Mouse (Mus musculus) heart, postnatal 0 days (tissue): Measurements from ENCODE around the gene Atg7. TPM values are rescaled to one million over a fixed set of nuclear protein-coding genes. Genes with fewer than 3 reads are reported as not detected.

ENCODE experiments used
- ATAC-seq: fragments of 200-750 bp; cut with Nextera tagmentation; 2 replicates; pipeline ENCODE4 v1.8.0; 2017; ENCODE audit warnings: low read depth, moderate number of reproducible peaks, moderate library complexity; ENCODE audit not compliant: insufficient read depth
- DNase-seq: peaks from one replicate; pipeline ENCODE4 v3.0.0-alpha.2; 2016; ENCODE audit warnings: low spot score
- H3K27ac ChIP-seq: fragments of 300-500 bp; sonication (generic); 2 replicates; pipeline ENCODE4 v1.5.1; 2014; ENCODE audit warnings: low read depth, mild to moderate bottlenecking
- H3K27me3 ChIP-seq: fragments of 300-500 bp; sonication (generic); 2 replicates; pipeline ENCODE4 v1.6.1; 2014; ENCODE audit warnings: low read length, mixed read lengths; ENCODE audit not compliant: control insufficient read depth, insufficient read depth
- H3K36me3 ChIP-seq: fragments of 300-500 bp; sonication (generic); replicated peaks from 2 replicates; pipeline ENCODE4 v1.6.1; 2014; ENCODE audit warnings: low read length, mixed read lengths; ENCODE audit not compliant: control insufficient read depth, insufficient read depth
- H3K4me1 ChIP-seq: fragments of 300-500 bp; sonication (generic); 2 replicates; pipeline ENCODE4 v1.6.1; 2014; ENCODE audit warnings: antibody characterized with exemption; ENCODE audit not compliant: control insufficient read depth, insufficient read depth
- H3K4me2 ChIP-seq: fragments of 300-500 bp; sonication (generic); 2 replicates; pipeline ENCODE4 v1.6.1; 2014; ENCODE audit warnings: low read depth, mild to moderate bottlenecking, low read length, moderate library complexity
- H3K4me3 ChIP-seq: fragments of 300-500 bp; sonication (generic); 2 replicates; pipeline ENCODE4 v1.5.1; 2014; ENCODE audit warnings: low read depth, low read length
- H3K9ac ChIP-seq: fragments of 300-500 bp; sonication (generic); replicated peaks from 2 replicates; pipeline ENCODE4 v1.6.1; 2014; ENCODE audit warnings: low read depth, low read length, mixed read lengths
- H3K9me3 ChIP-seq: fragments of 300-500 bp; sonication (generic); replicated peaks from 2 replicates; pipeline ENCODE4 v1.6.1; 2016; ENCODE audit warnings: low read length; ENCODE audit not compliant: control insufficient read depth
- CTCF ChIP-seq: IDR thresholded peaks from 2 replicates; pipeline ENCODE4 v1.5.1; 2016; ENCODE audit warnings: antibody characterized with exemption, control low read depth, low read depth
- EP300 ChIP-seq: IDR thresholded peaks from 2 replicates; pipeline ENCODE4 v1.6.1; 2016; ENCODE audit warnings: antibody characterized with exemption, low read depth
- WGBS: fragments of 180-500 bp; shearing (Covaris S2); extraction: QIAGEN DNeasy Blood & Tissue Kit; methylation state at CpG from one replicate; pipeline ENCODE4 v1.1.7; 2014; 5-methylcytosine and 5-hydroxymethylcytosine counted together
- polyA plus RNA-seq: library from polyadenylated mRNA; unstranded; fragments of >200 nt; fragmentation: Nextera tagmentation; extraction: Ambion mirVana; gene quantifications from 2 replicates; pipeline ENCODE4 v1.2.1, GENCODE M21; 2015
- total RNA-seq: library from RNA; depleted of rRNA; stranded (reverse); fragments of >200 nt; gene quantifications from 2 replicates; pipeline ENCODE4 v1.2.3, GENCODE M21; 2014; ENCODE audit warnings: low replicate concordance

Gene Atg7
- total and polyA plus RNA-seq, 2 experiments from 2014 or later = 13.8 to 14.8 TPM

GRCm38 (mm10) chr6:114849787-114850186, 206.9 kb downstream of the Atg7 start:
- H3K4me3 ChIP-seq = no peak overlapping the region
- DNase-seq = no peak
- H3K27ac ChIP-seq = no peak overlapping the region
- no peaks in the 10 kb centered on the region for H3K27me3 ChIP-seq
- no peaks in the 10 kb centered on the region for H3K36me3 ChIP-seq
- H3K4me2 ChIP-seq = no peak overlapping the region
- 76% methylated on average over 8 of the region's 8 CpGs for WGBS
- no peaks in the 10 kb centered on the region for H3K4me1 ChIP-seq
- no peak overlapping the region for H3K9ac ChIP-seq
- no peaks in the 10 kb centered on the region for H3K9me3 ChIP-seq
- ATAC-seq = no peak
- TF ChIP-seq CTCF (no peak), EP300 (no peak)

- Histone ChIP-seq H3K4me3 (no peak overlapping the region), H3K9me3 (no peaks in the 10 kb centered on the region), H3K4me2 (no peak overlapping the region), H3K36me3 (no peaks in the 10 kb centered on the region), H3K27ac (no peak overlapping the region), H3K9ac (no peak overlapping the region), H3K4me1 (no peaks in the 10 kb centered on the region), H3K27me3 (no peaks in the 10 kb centered on the region)
- TF ChIP-seq EP300 = no peak
- no peak for TF ChIP-seq CTCF
- ATAC-seq = no peak
- 70% methylated on average over 7 of the region's 7 CpGs for WGBS
- no peak for DNase-seq
Measured at GRCm38 (mm10) chr6:114851688-114852087, 208.8 kb downstream of the Atg7 start.

- ATAC-seq = no peak
- TF ChIP-seq CTCF = no peak
- TF ChIP-seq EP300 = no peak
- H3K4me3 ChIP-seq = no peak overlapping the region
- no peak overlapping the region for H3K27ac ChIP-seq
- WGBS = 60% methylated on average over 3 of the region's 3 CpGs
- no peaks in the 10 kb centered on the region for H3K27me3 ChIP-seq
- H3K4me1 ChIP-seq = peaks cover 1% of the 10 kb centered on the region; the same call in 1 of the 2 replicates
- H3K4me2 ChIP-seq = no peak overlapping the region
- no peak overlapping the region for H3K9ac ChIP-seq
- no peak for DNase-seq
- no peaks in the 10 kb centered on the region for H3K9me3 ChIP-seq
- H3K36me3 ChIP-seq = no peaks in the 10 kb centered on the region
Measured at GRCm38 (mm10) chr6:114852739-114853138, 209.8 kb downstream of the Atg7 start.

- 51% methylated on average over 2 of the region's 2 CpGs for WGBS
- no peak for ATAC-seq
- no peak for DNase-seq
- Histone ChIP-seq H3K9ac (no peak overlapping the region), H3K27me3 (no peaks in the 10 kb centered on the region), H3K27ac (no peak overlapping the region), H3K9me3 (no peaks in the 10 kb centered on the region), H3K36me3 (0 out of 2 replicates have a peak, but pooled peaks cover 5% of the 10 kb centered on the region), H3K4me3 (no peak overlapping the region), H3K4me1 (peaks cover 9% of the 10 kb centered on the region), H3K4me2 (no peak overlapping the region)
- TF ChIP-seq EP300 (no peak), CTCF (no peak)
Measured at GRCm38 (mm10) chr6:114854368-114854767, 211.5 kb downstream of the Atg7 start.

- DNase-seq (no peak), ATAC-seq (no peak)
- H3K27me3 ChIP-seq = no peaks in the 10 kb centered on the region
- no peak overlapping the region for H3K27ac ChIP-seq
- H3K36me3 ChIP-seq = peaks cover 13% of the 10 kb centered on the region; the same call in 1 of the 2 replicates
- 66% methylated on average over 3 of the region's 3 CpGs for WGBS
- no peaks in the 10 kb centered on the region for H3K9me3 ChIP-seq
- no peak overlapping the region for H3K4me3 ChIP-seq
- TF ChIP-seq CTCF = no peak
- no peak for TF ChIP-seq EP300
- H3K9ac ChIP-seq = no peak overlapping the region
- H3K4me2 ChIP-seq = no peak overlapping the region
- peaks cover 11% of the 10 kb centered on the region for H3K4me1 ChIP-seq
Measured at GRCm38 (mm10) chr6:114855644-114856043, 212.7 kb downstream of the Atg7 start.

GRCm38 (mm10) chr6:114856501-114856900, 213.6 kb downstream of the Atg7 start:
- 80% methylated on average over 4 of the region's 4 CpGs for WGBS

More at GRCm38 (mm10) chr6:114856501-114856900, 213.6 kb downstream of the Atg7 start:
- peaks cover 18% of the 10 kb centered on the region for H3K4me1 ChIP-seq
- H3K4me2 ChIP-seq = no peak overlapping the region
- H3K4me3 ChIP-seq = no peak overlapping the region
- no peak for TF ChIP-seq CTCF
- no peak for TF ChIP-seq EP300
- no peaks in the 10 kb centered on the region for H3K27me3 ChIP-seq
- peaks cover 18% of the 10 kb centered on the region for H3K36me3 ChIP-seq
- no peaks in the 10 kb centered on the region for H3K9me3 ChIP-seq
- ATAC-seq = no peak
- no peak overlapping the region for H3K9ac ChIP-seq
- no peak for DNase-seq
- no peak overlapping the region for H3K27ac ChIP-seq
